Mouse (Mus musculus): ENCODE results near the gene Scyl3.

DNA sequence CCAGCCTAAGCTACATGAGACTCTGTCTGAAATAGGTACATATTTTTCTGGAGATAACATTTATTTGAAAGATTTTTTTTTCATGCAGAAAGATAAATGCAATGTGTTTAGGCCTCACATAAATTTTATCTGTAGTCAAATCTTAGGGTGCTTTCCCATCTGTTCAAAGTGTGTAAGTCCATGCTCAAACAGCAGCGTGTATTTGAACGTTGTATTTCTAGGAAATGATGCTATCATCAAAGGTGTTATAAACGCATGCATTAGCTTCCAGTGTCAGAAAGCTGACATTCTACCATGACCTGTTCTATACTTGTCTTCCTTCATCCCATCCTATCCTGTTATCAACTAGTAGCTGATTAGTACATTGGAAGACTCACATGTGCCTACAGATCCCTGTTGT is 25.5 kb upstream of the Scyl3 start:
- TF ChIP-seq EP300 (IDR thresholded peaks at IDR 0.05) (no peak), CTCF (IDR thresholded peaks at IDR 0.05) (no peak)
